Comparison of ENCODE assay signal across 13 mouse cellular contexts in the genomic region with DNA sequence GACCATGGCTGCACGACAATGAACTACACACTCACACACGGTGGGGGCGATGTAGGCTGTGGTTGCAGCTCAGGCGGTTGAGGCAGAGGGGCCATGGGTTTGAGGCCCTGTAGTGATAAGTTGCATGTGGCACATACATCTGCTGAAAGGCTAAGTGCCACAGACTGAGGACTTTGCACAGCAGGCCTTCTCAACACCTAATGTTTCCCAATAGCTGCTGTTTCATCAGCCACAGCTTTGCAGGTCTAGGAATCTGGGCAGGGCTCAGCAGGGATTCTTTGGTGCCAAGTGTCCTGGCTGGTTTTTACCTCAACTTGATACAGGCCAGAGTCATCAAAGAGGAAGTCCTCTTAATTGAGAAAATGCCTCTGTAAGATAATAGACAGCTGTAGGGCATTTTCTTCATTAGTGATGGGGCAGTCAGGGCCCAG.
DNase-seq lines count a peak whose midpoint lies in the region; ATAC-seq and TF ChIP-seq lines count a peak whose summit lies in the region.
"Had no signal": no experiment of that assay in that cellular context is flagged by ENCODE, and none has a peak within 500 bp of the region (broad histone marks: within the 10 kb centered on the region; RNA-seq: fewer than 3 reads in every experiment).

No protein-coding gene starts in this region.

- in situ Hi-C loops in CH12.LX (cut with MboI; ENCODE audit: low pct_ligation_motif_present, low pct_unique_long_range_greater_than_20kb, low sequenced_read_pairs) = no loop called here

- H3K9me3 ChIP-seq in heart, embryonic 16.5 days (replicated peaks; ENCODE audit: control insufficient read depth, low read length) = no peaks in the 10 kb centered on the region
- H3K9me3 ChIP-seq in CH12.LX (replicated peaks; ENCODE audit: low read length) = no peaks in the 10 kb centered on the region
- H3K9me3 ChIP-seq in intestine, embryonic 15.5 days = no peaks in the 10 kb centered on the region
- H3K9me3 ChIP-seq: forebrain, embryonic 15.5 days; hindbrain, embryonic 10.5 days; midbrain, embryonic 12.5 days; neural tube, embryonic 15.5 days had no signal

- 60% methylated on average over 4 of the region's 4 CpGs for WGBS in heart, embryonic 16.5 days
- WGBS in intestine, embryonic 15.5 days = 77% methylated on average over 4 of the region's 4 CpGs

- no peaks in the 10 kb centered on the region for H3K36me3 ChIP-seq in heart, embryonic 16.5 days (ENCODE audit: control insufficient read depth, insufficient read depth)
- H3K36me3 ChIP-seq in CH12.LX (replicated peaks in 1 of 2; ENCODE audit: control insufficient read depth in 1 of 2, insufficient read depth in 1 of 2, low read length in 1 of 2) = no peaks in the 10 kb centered on the region
- H3K36me3 ChIP-seq in intestine, embryonic 15.5 days = no peaks in the 10 kb centered on the region
- H3K36me3 ChIP-seq: forebrain, embryonic 15.5 days; hindbrain, embryonic 10.5 days; midbrain, embryonic 12.5 days; neural tube, embryonic 15.5 days had no signal

- H3K4me1 ChIP-seq in heart, embryonic 16.5 days (ENCODE audit: control insufficient read depth, insufficient read depth, low read length) = peaks cover 11% of the 10 kb centered on the region
- peaks cover 33 to 78% of the 10 kb centered on the region in 2 experiments for H3K4me1 ChIP-seq in CH12.LX (ENCODE audit: control insufficient read depth in 1 of 2, insufficient read depth in 2 of 2)
- peaks cover 3% of the 10 kb centered on the region; the same call in 1 of the 2 replicates for H3K4me1 ChIP-seq in intestine, embryonic 15.5 days (replicated peaks)
- H3K4me1 ChIP-seq: forebrain, embryonic 15.5 days; midbrain, embryonic 12.5 days; neural tube, embryonic 15.5 days had no signal

- DNase-seq in heart, adult 9 months (ENCODE audit: low spot score in 2 of 2) = no peak
- DNase-seq in CH12.LX (ENCODE audit: extremely low read depth) = no peak
- peak; percentile 71 for DNase-seq in NIH3T3 (ENCODE audit: low read depth)
- no peak for DNase-seq in right cerebral cortex, postnatal 4 days
- DNase-seq: adrenal gland, postnatal 36 days; cerebellum, adult 9-10 months had no signal

- no peak overlapping the region for H3K9ac ChIP-seq in heart, embryonic 16.5 days (ENCODE audit: low read length)
- no peak overlapping the region for H3K9ac ChIP-seq in CH12.LX (ENCODE audit: insufficient read depth, low read depth)
- no peak overlapping the region for H3K9ac ChIP-seq in intestine, embryonic 15.5 days
- H3K9ac ChIP-seq: forebrain, embryonic 15.5 days; midbrain, embryonic 12.5 days; neural tube, embryonic 15.5 days had no signal

- no peak overlapping the region for H3K4me2 ChIP-seq in heart, embryonic 16.5 days (ENCODE audit: low read depth, low read length)
- H3K4me2 ChIP-seq in CH12.LX (ENCODE audit: insufficient read depth, low read depth, poor library complexity, severe bottlenecking) = no peak overlapping the region
- H3K4me2 ChIP-seq in intestine, embryonic 15.5 days (replicated peaks) = no peak overlapping the region
- H3K4me2 ChIP-seq: forebrain, embryonic 15.5 days; midbrain, embryonic 12.5 days; neural tube, embryonic 15.5 days had no signal

- TF ChIP-seq POLR2A in CH12.LX (IDR thresholded peaks at IDR 0.05; ENCODE audit: low read depth, low read length) = no peak

- H3K4me3 ChIP-seq in heart, embryonic 16.5 days (ENCODE audit: low read length) = no peak overlapping the region
- H3K4me3 ChIP-seq in CH12.LX (replicated peaks in 1 of 3; ENCODE audit: low read depth in 2 of 3, low read length in 2 of 3, poor library complexity in 1 of 3) = no peak overlapping the region
- H3K4me3 ChIP-seq in intestine, embryonic 15.5 days (replicated peaks) = no peak overlapping the region
- H3K4me3 ChIP-seq: forebrain, embryonic 15.5 days; hindbrain, embryonic 10.5 days; midbrain, embryonic 12.5 days; neural tube, embryonic 15.5 days had no signal

- H3K27me3 ChIP-seq in heart, embryonic 16.5 days (ENCODE audit: control insufficient read depth, insufficient read depth, low read length) = no peaks in the 10 kb centered on the region
- no peaks in the 10 kb centered on the region for H3K27me3 ChIP-seq in CH12.LX (replicated peaks)
- no peaks in the 10 kb centered on the region for H3K27me3 ChIP-seq in intestine, embryonic 15.5 days (replicated peaks)
- H3K27me3 ChIP-seq: forebrain, embryonic 15.5 days; midbrain, embryonic 12.5 days; neural tube, embryonic 15.5 days had no signal

- peak; percentile 42; the same call in 1 of the 2 replicates for ATAC-seq in heart, embryonic 16.5 days (replicated peaks; ENCODE audit: extremely low read depth, insufficient read depth, low FRiP score)
- ATAC-seq in intestine, embryonic 15.5 days = peak; percentile 74
- ATAC-seq in megakaryocyte progenitor cell, adult 5-6 weeks (replicated peaks; ENCODE audit: poor library complexity) = no peak
- ATAC-seq: forebrain, embryonic 15.5 days had no signal

- TF ChIP-seq RAD21 in CH12.LX (IDR thresholded peaks at IDR 0.05; ENCODE audit: low read depth, low read length) = peak; percentile 5

- H3K79me2 ChIP-seq in CH12.LX (replicated peaks; ENCODE audit: control insufficient read depth, extremely low read depth, insufficient read depth, poor library complexity, severe bottlenecking) = no peaks in the 10 kb centered on the region

- peak in 1 of 2 experiments; percentile 23; a peak in 1 of 4 replicates for TF ChIP-seq CTCF in CH12.LX (conservative IDR thresholded peaks at IDR 0.05 in 1 of 2, IDR thresholded peaks at IDR 0.05 in 1 of 2; ENCODE audit: low read depth in 2 of 2, low read length in 2 of 2)

- dilution Hi-C loops in CH12.LX (cut with MboI; ENCODE audit: extremely low pct_ligation_motif_present, extremely low pct_unique_long_range_greater_than_20kb, low sequenced_read_pairs) = no loop called here

- no peak for TF ChIP-seq EP300 in CH12.LX (IDR thresholded peaks at IDR 0.05; ENCODE audit: low read length)

- H3K27ac ChIP-seq in heart, embryonic 16.5 days (ENCODE audit: low read length) = no peak overlapping the region
- no peak overlapping the region for H3K27ac ChIP-seq in CH12.LX (ENCODE audit: insufficient read depth, low read depth)
- H3K27ac ChIP-seq in intestine, embryonic 15.5 days = no peak overlapping the region
- H3K27ac ChIP-seq: forebrain, embryonic 15.5 days; hindbrain, embryonic 10.5 days; midbrain, embryonic 12.5 days; neural tube, embryonic 15.5 days had no signal

TF ChIP-seq in CH12.LX, 34 proteins besides CTCF, POLR2A, EP300 and RAD21:
- TF ChIP-seq JUN (IDR thresholded peaks at IDR 0.05; ENCODE audit: insufficient read depth, low read depth, low read length) = no peak
- no peak for TF ChIP-seq TBP (conservative IDR thresholded peaks at IDR 0.05; ENCODE audit: low read depth, low read length)
- TF ChIP-seq E2F4 (IDR thresholded peaks at IDR 0.05; ENCODE audit: insufficient replicate concordance, low read depth, low read length) = no peak
- no peak for TF ChIP-seq KAT2A (IDR thresholded peaks at IDR 0.05; ENCODE audit: insufficient replicate concordance, low read length)
- no peak for TF ChIP-seq NRF1 (IDR thresholded peaks at IDR 0.05; ENCODE audit: low read depth, low read length)
- TF ChIP-seq MAX (IDR thresholded peaks at IDR 0.05; ENCODE audit: low read length) = no peak
- TF ChIP-seq MAZ (IDR thresholded peaks at IDR 0.05; ENCODE audit: low read depth, low read length) = no peak
- TF ChIP-seq MXI1 (IDR thresholded peaks at IDR 0.05; ENCODE audit: low read depth, low read length) = no peak
- TF ChIP-seq POLR2AphosphoS2 (IDR thresholded peaks at IDR 0.05; ENCODE audit: low read depth, low read length) = no peak
TF ChIP-seq in CH12.LX: peak in this region for 0.
